Mouse (Mus musculus) liver, embryonic 13.5 days (tissue): Measurements from ENCODE around the gene Pspn. TPM values are rescaled to one million over a fixed set of nuclear protein-coding genes. Genes with fewer than 3 reads are reported as not detected.
A peak's percentile ranks its signal among the peaks of the same experiment; 100 is the strongest.

ENCODE experiments used
- ATAC-seq: fragments of 200-750 bp; cut with Nextera tagmentation; 2 replicates; pipeline ENCODE4 v1.8.0; 2017; ENCODE audit warnings: low read depth, mild to moderate bottlenecking, moderate number of reproducible peaks, moderate library complexity
- DNase-seq: peaks from one replicate; pipeline ENCODE4 v3.0.0; 2022
- H3K27ac ChIP-seq: fragments of 300-500 bp; sonication (generic); 2 replicates; pipeline ENCODE4 v1.5.1; 2015; ENCODE audit warnings: moderate library complexity, mild to moderate bottlenecking, inconsistent platforms
- H3K27me3 ChIP-seq: fragments of 300-500 bp; sonication (generic); 2 replicates; pipeline ENCODE4 v1.6.1; 2015; ENCODE audit warnings: mild to moderate bottlenecking, inconsistent platforms
- H3K36me3 ChIP-seq: fragments of 300-500 bp; sonication (generic); 2 replicates; pipeline ENCODE4 v1.6.1; 2015; ENCODE audit warnings: mild to moderate bottlenecking, inconsistent platforms
- H3K4me1 ChIP-seq: fragments of 300-500 bp; sonication (generic); replicated peaks from 2 replicates; pipeline ENCODE4 v1.6.1; 2015; ENCODE audit warnings: inconsistent platforms
- H3K4me2 ChIP-seq: fragments of 300-500 bp; sonication (generic); 2 replicates; pipeline ENCODE4 v1.6.1; 2015; ENCODE audit warnings: inconsistent platforms, mild to moderate bottlenecking, moderate library complexity
- H3K4me3 ChIP-seq: fragments of 300-500 bp; sonication (generic); replicated peaks from 2 replicates; pipeline ENCODE4 v1.5.1; 2015; ENCODE audit warnings: mild to moderate bottlenecking, inconsistent platforms
- H3K9ac ChIP-seq: fragments of 300-500 bp; sonication (generic); 2 replicates; pipeline ENCODE4 v1.6.1; 2015; ENCODE audit warnings: mild to moderate bottlenecking, inconsistent platforms
- H3K9me3 ChIP-seq: fragments of 300-500 bp; sonication (generic); replicated peaks from 2 replicates; pipeline ENCODE4 v1.6.1; 2016; ENCODE audit warnings: inconsistent platforms
- WGBS: fragments of 180-500 bp; shearing (Covaris S2); methylation state at CpG from one replicate; pipeline ENCODE4 v1.1.7; 2015; ENCODE audit not compliant: insufficient replicate concordance; 5-methylcytosine and 5-hydroxymethylcytosine counted together
- polyA plus RNA-seq: library from polyadenylated mRNA; unstranded; fragments of >200 nt; fragmentation: Nextera tagmentation; extraction: Ambion mirVana; gene quantifications from 2 replicates; pipeline ENCODE4 v1.2.1, GENCODE M21; 2015

Pspn gene
- polyA plus RNA-seq, 1 experiment from 2014 or later = 0.23 TPM

DNA sequence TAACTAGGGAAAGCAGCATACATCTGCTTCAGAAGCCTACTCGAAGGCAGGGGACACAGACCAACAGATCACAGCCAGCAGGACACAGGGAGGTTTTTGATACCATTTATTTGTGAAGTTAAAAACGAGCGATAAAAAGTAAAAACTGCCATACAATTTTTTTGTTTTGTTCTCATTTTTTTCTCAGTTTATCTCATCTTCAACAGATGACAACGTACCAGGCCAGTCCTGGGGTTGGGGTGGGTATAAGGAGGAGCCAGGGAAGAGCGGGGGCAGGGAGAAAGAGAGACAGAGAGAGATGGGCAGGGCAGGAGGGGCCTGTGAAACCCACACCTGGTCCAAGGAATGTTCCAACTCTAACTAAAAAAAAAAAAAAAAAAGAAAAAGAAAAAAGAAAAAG is 21.1 kb upstream of the Pspn start:
- Histone ChIP-seq H3K27me3 (no peaks in the 10 kb centered on the region), H3K4me3 (no peak overlapping the region), H3K9ac (0 out of 2 replicates have a peak overlapping the region, but pooled peaks have one; percentile 30), H3K4me1 (peaks cover 74% of the 10 kb centered on the region), H3K9me3 (no peaks in the 10 kb centered on the region), H3K4me2 (no peak overlapping the region), H3K36me3 (peaks cover 66% of the 10 kb centered on the region), H3K27ac (peak overlapping the region; percentile 89)
- ATAC-seq (peak; percentile 48; the same call in 1 of the 2 replicates), DNase-seq (no peak)
- WGBS = 41% methylated on average over 5 of the region's 5 CpGs

- no peak overlapping the region for H3K4me3 ChIP-seq
- no peaks in the 10 kb centered on the region for H3K9me3 ChIP-seq
- WGBS = 25% methylated on average over 2 of the region's 2 CpGs
- H3K9ac ChIP-seq = peak overlapping the region; percentile 30
- H3K4me1 ChIP-seq = peaks cover 67% of the 10 kb centered on the region
- ATAC-seq (peak; percentile 83), DNase-seq (peak; percentile 61)
- peak overlapping the region; percentile 89 for H3K27ac ChIP-seq
- peak overlapping the region; percentile 28 for H3K4me2 ChIP-seq
- H3K27me3 ChIP-seq = no peaks in the 10 kb centered on the region
- peaks cover 53% of the 10 kb centered on the region for H3K36me3 ChIP-seq
Observed at GRCm38 (mm10) chr17:57019693-57020092, 19.9 kb upstream of the Pspn start.

DNA sequence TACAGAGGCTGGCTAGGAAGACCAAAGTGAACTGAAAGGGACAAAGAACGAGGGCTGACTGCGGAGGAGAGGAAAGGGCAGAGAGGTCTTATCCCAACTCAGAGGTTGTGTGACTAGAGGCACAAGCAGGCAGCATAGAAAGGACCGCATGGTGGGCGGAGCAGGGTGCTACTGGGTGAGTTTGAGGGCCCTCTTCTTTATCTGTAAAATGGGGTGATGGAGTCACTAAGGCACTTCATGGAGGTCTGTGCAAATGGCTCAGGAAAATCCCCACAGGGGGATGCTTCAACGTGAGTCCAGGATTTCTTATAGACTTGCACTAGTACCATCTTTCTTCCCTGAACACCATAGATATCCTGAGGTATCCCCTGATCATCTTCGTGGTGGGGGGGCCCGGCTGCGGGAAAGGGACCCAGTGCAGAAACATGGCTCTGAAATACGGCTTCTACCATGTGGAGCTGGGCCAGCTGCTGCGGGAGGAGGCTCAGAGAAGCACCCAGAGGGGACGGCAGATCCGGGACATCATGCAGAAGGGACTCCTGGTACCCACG is 12.5 kb upstream of the Pspn start:
- 68% methylated on average over 13 of the region's 13 CpGs for WGBS
- Histone ChIP-seq H3K4me2 (peak overlapping the region; percentile 88), H3K9me3 (no peaks in the 10 kb centered on the region), H3K4me3 (peak overlapping the region; percentile 78), H3K27ac (peak overlapping the region; percentile 92), H3K27me3 (no peaks in the 10 kb centered on the region), H3K9ac (peak overlapping the region; percentile 82), H3K36me3 (peaks cover 24% of the 10 kb centered on the region), H3K4me1 (peaks cover 61% of the 10 kb centered on the region)
- ATAC-seq (0 out of 2 replicates have a peak, but pooled peaks have one; percentile 5), DNase-seq (peak; percentile 48)

GRCm38 (mm10) chr17:57011236-57012141 is 11.7 kb upstream of the Pspn start, which contains the start of the genes Gtf2f1 and Gm17949:
Gene Gtf2f1 (minus strand): TSS chr17:57011288.
Gene Gm17949 (plus strand): TSS chr17:57011469.
- H3K9me3 ChIP-seq = no peaks in the 10 kb centered on the region
- peak within 1 kb of the TSS; percentile 92 for H3K27ac ChIP-seq
- H3K4me1 ChIP-seq = peaks cover 65% of the 10 kb centered on the region
- H3K9ac ChIP-seq = peak within 1 kb of the TSS; percentile 93
- H3K4me3 ChIP-seq = peak within 1 kb of the TSS; percentile 78
- ATAC-seq = peak; percentile 86
- WGBS = under 1% methylated on average over 51 of the region's 51 CpGs
- H3K27me3 ChIP-seq = no peaks in the 10 kb centered on the region
- H3K4me2 ChIP-seq = peak within 1 kb of the TSS; percentile 88
- H3K36me3 ChIP-seq = peaks cover 32% of the 10 kb centered on the region
- DNase-seq = peak; percentile 81

DNA sequence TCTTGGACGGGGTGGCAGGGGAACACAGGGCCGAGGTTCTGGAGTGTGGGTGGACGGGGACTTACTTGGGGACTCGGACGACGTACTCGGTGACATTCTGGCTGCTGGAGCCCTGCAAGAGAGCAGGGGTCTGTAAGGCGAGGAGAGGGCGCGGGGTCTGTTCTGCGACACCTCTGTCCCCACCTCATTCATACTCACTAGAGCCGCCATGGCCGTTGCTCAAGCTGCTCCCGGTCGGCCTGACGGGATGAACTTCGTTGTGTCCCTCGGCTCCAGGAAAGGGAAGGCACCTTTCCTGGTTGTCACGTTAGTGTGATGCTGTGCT is 11.1 kb upstream of the Pspn start:
- Histone ChIP-seq H3K4me3 (peak overlapping the region; percentile 78), H3K27me3 (no peaks in the 10 kb centered on the region), H3K9me3 (no peaks in the 10 kb centered on the region), H3K36me3 (peaks cover 38% of the 10 kb centered on the region), H3K4me1 (peaks cover 59% of the 10 kb centered on the region), H3K4me2 (peak overlapping the region; percentile 88), H3K27ac (peak overlapping the region; percentile 92), H3K9ac (peak overlapping the region; percentile 93)
- no peak for DNase-seq
- under 1% methylated on average over 19 of the region's 19 CpGs for WGBS
- ATAC-seq = peak; percentile 59

DNA sequence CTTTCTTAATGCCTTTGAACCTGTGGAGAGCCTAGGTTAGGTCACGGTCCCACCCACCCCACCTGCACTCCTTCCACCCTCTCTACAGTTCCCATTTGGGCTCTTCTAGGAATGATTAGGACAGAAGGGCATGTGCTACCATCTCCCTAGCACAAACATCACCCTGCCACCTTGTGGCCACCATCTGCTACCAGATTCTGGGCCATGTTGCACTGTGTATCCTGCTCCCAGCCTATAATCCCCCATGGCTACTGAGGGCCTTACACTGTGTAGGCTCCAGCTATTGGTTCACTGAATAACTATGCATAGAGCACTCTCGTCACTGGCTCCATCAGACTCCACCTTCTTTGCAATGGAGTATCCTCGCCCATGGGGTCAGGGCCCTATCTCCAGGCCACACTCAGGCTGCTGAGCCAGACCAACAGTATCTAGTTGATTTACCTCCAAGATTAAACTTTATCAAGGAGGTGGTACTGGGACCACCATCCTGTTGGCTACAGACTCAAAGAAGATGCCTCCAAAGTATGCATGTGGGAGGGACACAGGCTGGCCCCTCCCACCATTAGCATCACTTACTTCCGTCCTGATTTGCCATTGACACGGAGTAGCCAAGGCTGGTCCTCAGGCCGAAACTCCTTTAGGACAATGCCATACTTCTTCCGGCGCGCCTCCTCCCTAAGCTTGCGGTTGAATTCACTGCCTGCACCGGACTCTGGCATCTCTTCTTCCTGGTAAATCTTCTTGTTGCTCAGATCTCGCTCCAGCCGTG is 7.5 kb upstream of the Pspn start:
- ATAC-seq = 0 out of 2 replicates have a peak, but pooled peaks have one; percentile 3
- H3K36me3 ChIP-seq = peaks cover 74% of the 10 kb centered on the region
- no peak overlapping the region for H3K4me2 ChIP-seq
- no peak overlapping the region for H3K9ac ChIP-seq
- 82% methylated on average over 13 of the region's 13 CpGs for whole genome bisulfite sequencing
- no peak overlapping the region for H3K4me3 ChIP-seq
- H3K4me1 ChIP-seq = peaks cover 77% of the 10 kb centered on the region
- H3K9me3 ChIP-seq = no peaks in the 10 kb centered on the region
- DNase-seq = no peak
- no peaks in the 10 kb centered on the region for H3K27me3 ChIP-seq
- H3K27ac ChIP-seq = no peak overlapping the region

- Histone ChIP-seq H3K4me3 (no peak overlapping the region), H3K9me3 (no peaks in the 10 kb centered on the region), H3K27ac (peak overlapping the region; percentile 66), H3K27me3 (no peaks in the 10 kb centered on the region), H3K4me1 (peaks cover 67% of the 10 kb centered on the region), H3K9ac (peak overlapping the region; percentile 30; the same call in 1 of the 2 replicates), H3K4me2 (peak overlapping the region; percentile 36), H3K36me3 (peaks cover 80% of the 10 kb centered on the region)
- ATAC-seq (peak; percentile 82), DNase-seq (peak; percentile 65)
- WGBS = 48% methylated on average over 7 of the region's 7 CpGs
Observed at GRCm38 (mm10) chr17:57003994-57004393, 4.2 kb upstream of the Pspn start.

GRCm38 (mm10) chr17:57001228-57001627 is 1.4 kb upstream of the Pspn start:
- no peaks in the 10 kb centered on the region for H3K9me3 ChIP-seq
- H3K27me3 ChIP-seq = no peaks in the 10 kb centered on the region
- no peak overlapping the region for H3K9ac ChIP-seq
- 52% methylated on average over 8 of the region's 8 CpGs for WGBS
- no peak overlapping the region; the same call in 1 of the 2 replicates for H3K27ac ChIP-seq
- ATAC-seq (no peak), DNase-seq (no peak)
- H3K4me3 ChIP-seq = no peak overlapping the region
- H3K36me3 ChIP-seq = peaks cover 62% of the 10 kb centered on the region
- no peak overlapping the region for H3K4me2 ChIP-seq
- H3K4me1 ChIP-seq = peaks cover 63% of the 10 kb centered on the region

GRCm38 (mm10) chr17:56999414-56999813 is 404 bp downstream of the Pspn start:
- Histone ChIP-seq H3K9ac (no peak overlapping the region), H3K27ac (no peak overlapping the region), H3K36me3 (peaks cover 62% of the 10 kb centered on the region), H3K4me1 (peaks cover 55% of the 10 kb centered on the region), H3K27me3 (no peaks in the 10 kb centered on the region), H3K9me3 (no peaks in the 10 kb centered on the region), H3K4me3 (no peak overlapping the region), H3K4me2 (no peak overlapping the region)
- no peak for DNase-seq
- WGBS = 87% methylated on average over 9 of the region's 9 CpGs
- no peak for ATAC-seq

DNA sequence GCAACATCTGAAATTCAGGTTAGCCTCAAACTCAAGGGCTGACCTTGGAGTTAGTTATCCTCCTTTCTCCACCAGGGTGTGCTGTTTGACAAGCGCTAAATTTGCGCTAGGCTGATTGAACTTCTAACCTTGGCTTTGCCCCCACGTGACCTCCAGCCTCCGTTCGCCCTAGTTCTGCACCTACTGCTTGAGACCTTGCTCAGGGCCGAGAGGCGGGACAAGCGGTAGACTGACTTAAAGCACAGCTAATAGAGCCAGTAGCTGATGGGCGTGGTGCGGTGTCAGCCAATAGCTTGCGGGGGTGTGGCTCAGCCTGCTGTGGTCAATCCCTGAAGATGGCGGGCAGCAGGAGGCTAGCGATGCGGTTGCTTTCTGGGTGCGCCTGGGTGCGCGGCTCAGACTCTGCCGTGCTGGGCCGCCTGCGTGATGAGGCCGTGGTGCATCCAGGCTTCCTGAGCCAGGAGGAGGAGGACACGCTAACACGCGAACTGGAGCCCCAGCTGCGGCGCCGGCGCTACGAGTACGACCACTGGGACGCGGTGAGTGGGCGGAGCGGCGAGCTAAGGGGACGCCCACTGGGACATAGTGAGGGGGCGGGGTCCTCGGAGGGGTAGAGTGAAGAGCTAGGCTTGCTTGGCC is 2.7 kb downstream of the Pspn start, which contains the start of gene Alkbh7:
Alkbh7 (plus strand) TSS at position 311 of the 639 bp plus-strand sequence.
- H3K36me3 ChIP-seq = peaks cover 63% of the 10 kb centered on the region
- H3K27me3 ChIP-seq = no peaks in the 10 kb centered on the region
- peaks cover 36% of the 10 kb centered on the region for H3K4me1 ChIP-seq
- H3K4me3 ChIP-seq = peak within 1 kb of the TSS; percentile 83
- DNase-seq = peak; percentile 97
- ATAC-seq = peak; percentile 99
- peak within 1 kb of the TSS; percentile 61 for H3K27ac ChIP-seq
- peak within 1 kb of the TSS; percentile 90 for H3K4me2 ChIP-seq
- peak within 1 kb of the TSS; percentile 74 for H3K9ac ChIP-seq
- under 1% methylated on average over 38 of the region's 38 CpGs for WGBS
- no peaks in the 10 kb centered on the region for H3K9me3 ChIP-seq
